Mouse (Mus musculus) thymus, adult 2 months (tissue): ENCODE data around the gene Chmp2a.

Source experiments
- CTCF ChIP-seq: fragments of 200-500 bp; IDR thresholded peaks from 2 replicates; pipeline ENCODE4 v1.5.1; 2012; ENCODE audit warnings: mild to moderate bottlenecking, control low read depth, low read length, moderate library complexity, borderline replicate concordance; ENCODE audit not compliant: control insufficient read depth, poor library complexity, insufficient read depth; ENCODE audit errors: extremely low read depth
- POLR2A ChIP-seq: fragments of 200-500 bp; IDR thresholded peaks from 2 replicates; pipeline ENCODE4 v1.6.1; 2012; ENCODE audit warnings: mild to moderate bottlenecking, low read length, control low read depth, moderate library complexity; ENCODE audit not compliant: control insufficient read depth, poor library complexity, insufficient read depth; ENCODE audit errors: extremely low read depth

DNA sequence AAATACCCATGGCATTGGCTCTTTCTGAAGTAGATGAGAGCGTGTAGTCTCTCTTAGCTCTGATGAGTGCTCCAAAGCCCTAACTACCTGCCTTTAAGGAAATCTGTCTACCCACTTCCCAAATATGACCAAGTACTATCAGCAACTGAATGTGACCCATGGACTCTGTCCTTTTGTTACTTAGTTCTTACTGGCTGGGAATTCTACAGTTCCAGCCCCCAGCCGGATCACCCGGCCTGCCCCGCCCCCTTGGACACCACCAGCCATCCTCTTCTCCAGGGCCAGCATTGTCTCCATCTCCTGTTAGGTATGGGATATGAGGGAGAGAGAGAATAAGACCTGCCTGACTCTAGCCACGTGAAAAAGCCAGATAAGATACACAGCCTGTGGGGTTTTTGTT, 36.6 kb downstream of the Chmp2a start, which contains the start of gene Slc27a5:
- TF ChIP-seq CTCF (no peak), POLR2A (no peak)
